Mouse (Mus musculus) bone marrow, adult 2 months (tissue): ENCODE results near the gene Cemip.

Experiments used
- CTCF ChIP-seq: fragments of 200-500 bp; IDR thresholded peaks from 2 replicates; pipeline ENCODE4 v1.5.1; 2011; ENCODE audit warnings: low read length, control low read depth; ENCODE audit not compliant: control insufficient read depth, insufficient read depth
- POLR2A ChIP-seq: fragments of 200-500 bp; IDR thresholded peaks from 2 replicates; pipeline ENCODE4 v1.6.1; 2011; ENCODE audit warnings: low read depth, mild to moderate bottlenecking, control low read depth, low read length, borderline replicate concordance; ENCODE audit not compliant: control insufficient read depth

DNA sequence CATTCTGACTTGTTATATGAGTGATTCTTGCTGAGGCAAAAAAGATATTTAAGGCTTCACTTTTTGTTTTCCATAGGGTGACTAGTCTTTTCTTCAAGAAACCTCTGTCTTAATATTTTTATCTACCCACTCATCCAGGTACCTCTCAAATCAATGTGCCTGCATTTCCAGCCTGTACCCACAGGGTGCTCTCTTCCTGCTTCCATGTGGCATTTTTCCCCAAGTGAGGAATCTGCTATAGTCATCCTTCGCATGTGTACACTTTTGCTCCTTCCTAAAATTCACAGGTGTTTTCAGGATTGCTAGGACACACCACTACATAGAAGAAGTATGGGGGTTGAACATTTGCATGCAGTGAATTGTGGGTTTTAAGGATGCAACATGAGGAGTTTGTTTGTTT, 192.0 kb downstream of the Cemip start:
- no peak for TF ChIP-seq POLR2A
- TF ChIP-seq CTCF: no peak
